Mouse (Mus musculus) erythroblast, adult 5-6 weeks (primary cell): ENCODE data around the gene Gnl3. TPM values are rescaled to one million over a fixed set of nuclear protein-coding genes. Genes with fewer than 3 reads are reported as not detected.

ENCODE experiments used
- total RNA-seq, 2 experiments: library from RNA; stranded (forward) in 1 of 2; stranded (reverse) in 1 of 2; fragments of 150-400 nt in 1 of 2; fragments of 200-764, 138-1000 nt in 1 of 2; gene quantifications; 2 replicates each; pipeline versions ENCODE4 v1.2.3 to v1.2.4; 2015 to 2017; ENCODE audit warnings: low replicate concordance in 2 of 2

Gene Gnl3
- total RNA-seq, 2 experiments from 2014 or later = 42.4 to 66.3 TPM

Other genes with a start within 250 kb of the Gnl3 start
- gene Tmem110, start 193.6 kb downstream of the Gnl3 start, total RNA-seq (2015; ENCODE audit: low replicate concordance) = 2.1 and 11.3 TPM in 2 replicates
- gene Tmem110, start 193.6 kb downstream of the Gnl3 start, total RNA-seq (2017; ENCODE audit: low replicate concordance) = 0.98 and 2.2 TPM in 2 replicates
- gene Mustn1, start 140.0 kb downstream of the Gnl3 start, total RNA-seq (2015; ENCODE audit: low replicate concordance) = 1.3 TPM in 1 of 2 replicates, not detected in the other
- gene Mustn1, start 140.0 kb downstream of the Gnl3 start, total RNA-seq (2017; ENCODE audit: low replicate concordance) = not detected in 2 replicates
- gene Itih4, start 132.7 kb downstream of the Gnl3 start, total RNA-seq (2015; ENCODE audit: low replicate concordance) = not detected in 2 replicates
- not detected in 2 replicates for gene Itih4, start 132.7 kb downstream of the Gnl3 start, total RNA-seq (2017; ENCODE audit: low replicate concordance)
- not detected in 2 replicates for gene Itih3, start 95.4 kb downstream of the Gnl3 start, total RNA-seq (2015; ENCODE audit: low replicate concordance)
- not detected in 2 replicates for gene Itih3, start 95.4 kb downstream of the Gnl3 start, total RNA-seq (2017; ENCODE audit: low replicate concordance)
- gene Itih1, start 75.9 kb downstream of the Gnl3 start, total RNA-seq (2015; ENCODE audit: low replicate concordance) = not detected in 2 replicates
- not detected in 2 replicates for gene Itih1, start 75.9 kb downstream of the Gnl3 start, total RNA-seq (2017; ENCODE audit: low replicate concordance)
- gene Nek4, start 67.8 kb downstream of the Gnl3 start, total RNA-seq (2015; ENCODE audit: low replicate concordance) = 0.38 and 1.0 TPM in 2 replicates
- 2.5 and 4.3 TPM in 2 replicates for gene Nek4, start 67.8 kb downstream of the Gnl3 start, total RNA-seq (2017; ENCODE audit: low replicate concordance)
- gene Glt8d1, start 17.8 kb downstream of the Gnl3 start, total RNA-seq (2015; ENCODE audit: low replicate concordance) = 6.9 and 18.6 TPM in 2 replicates
- 5.8 and 6.3 TPM in 2 replicates for gene Glt8d1, start 17.8 kb downstream of the Gnl3 start, total RNA-seq (2017; ENCODE audit: low replicate concordance)
- 64.6 and 77.6 TPM in 2 replicates for gene Spcs1, start 17.5 kb downstream of the Gnl3 start, total RNA-seq (2015; ENCODE audit: low replicate concordance)
- gene Spcs1, start 17.5 kb downstream of the Gnl3 start, total RNA-seq (2017; ENCODE audit: low replicate concordance) = 28.6 and 29.4 TPM in 2 replicates
- gene Pbrm1, start within 50 bp of the Gnl3 start, total RNA-seq (2015; ENCODE audit: low replicate concordance) = 69.4 and 75.4 TPM in 2 replicates
- 84.8 and 100 TPM in 2 replicates for gene Pbrm1, start within 50 bp of the Gnl3 start, total RNA-seq (2017; ENCODE audit: low replicate concordance)
- 22.8 and 30.9 TPM in 2 replicates for gene Smim4, start 109.8 kb upstream of the Gnl3 start, total RNA-seq (2015; ENCODE audit: low replicate concordance)
- 14.7 and 16.2 TPM in 2 replicates for gene Smim4, start 109.8 kb upstream of the Gnl3 start, total RNA-seq (2017; ENCODE audit: low replicate concordance)
- gene Nt5dc2, start 111.9 kb upstream of the Gnl3 start, total RNA-seq (2015; ENCODE audit: low replicate concordance) = 12.3 and 18.4 TPM in 2 replicates
- 5.0 and 30.4 TPM in 2 replicates for gene Nt5dc2, start 111.9 kb upstream of the Gnl3 start, total RNA-seq (2017; ENCODE audit: low replicate concordance)
- gene Stab1, start 149.5 kb upstream of the Gnl3 start, total RNA-seq (2015; ENCODE audit: low replicate concordance) = not detected in 2 replicates
- gene Stab1, start 149.5 kb upstream of the Gnl3 start, total RNA-seq (2017; ENCODE audit: low replicate concordance) = 0.70 TPM in 1 of 2 replicates, not detected in the other
- gene Tnnc1, start 189.2 kb upstream of the Gnl3 start, total RNA-seq (2015; ENCODE audit: low replicate concordance) = not detected in 2 replicates
- gene Tnnc1, start 189.2 kb upstream of the Gnl3 start, total RNA-seq (2017; ENCODE audit: low replicate concordance) = not detected in 2 replicates
- 30.2 and 34.1 TPM in 2 replicates for gene Nisch, start 197.8 kb upstream of the Gnl3 start, total RNA-seq (2015; ENCODE audit: low replicate concordance)
- 19.5 and 21.8 TPM in 2 replicates for gene Nisch, start 197.8 kb upstream of the Gnl3 start, total RNA-seq (2017; ENCODE audit: low replicate concordance)
- gene Sema3g, start 198.7 kb upstream of the Gnl3 start, total RNA-seq (2015; ENCODE audit: low replicate concordance) = not detected in 2 replicates
- gene Sema3g, start 198.7 kb upstream of the Gnl3 start, total RNA-seq (2017; ENCODE audit: low replicate concordance) = not detected in 2 replicates
- gene Phf7, start 232.2 kb upstream of the Gnl3 start, total RNA-seq (2015; ENCODE audit: low replicate concordance) = 4.8 and 11.5 TPM in 2 replicates
- 2.5 and 4.8 TPM in 2 replicates for gene Phf7, start 232.2 kb upstream of the Gnl3 start, total RNA-seq (2017; ENCODE audit: low replicate concordance)
- gene Bap1, start 232.3 kb upstream of the Gnl3 start, total RNA-seq (2015; ENCODE audit: low replicate concordance) = 4.0 and 11.1 TPM in 2 replicates
- gene Bap1, start 232.3 kb upstream of the Gnl3 start, total RNA-seq (2017; ENCODE audit: low replicate concordance) = 22.9 and 32.1 TPM in 2 replicates